Mouse (Mus musculus): ENCODE results near the gene Fgfr2. TPM values are rescaled to one million over a fixed set of nuclear protein-coding genes. Genes with fewer than 3 reads are reported as not detected.

Fgfr2 gene
- polyA plus RNA-seq, 1 experiment from 2014 or later: 86.9 TPM

- no peak for DNase-seq (ENCODE audit: low spot score)
- no peak overlapping the region for H3K27ac ChIP-seq (ENCODE audit: low read depth, low read length)
- H3K4me1 ChIP-seq (ENCODE audit: control insufficient read depth, insufficient read depth, low read length): no peaks in the 10 kb centered on the region
- ATAC-seq (ENCODE audit: insufficient read depth, low FRiP score, low TSS enrichment): no peak
- no peak overlapping the region for H3K4me2 ChIP-seq (ENCODE audit: low read depth)
- no peak overlapping the region for H3K9ac ChIP-seq (ENCODE audit: low read length)
- no peaks in the 10 kb centered on the region for H3K36me3 ChIP-seq (ENCODE audit: control insufficient read depth, insufficient read depth, low read length)
- H3K9me3 ChIP-seq (ENCODE audit: control insufficient read depth, low read length): no peaks in the 10 kb centered on the region
- H3K27me3 ChIP-seq (ENCODE audit: control insufficient read depth, insufficient read depth, low read length): no peaks in the 10 kb centered on the region
- WGBS: 84% methylated on average over 9 of the region's 9 CpGs
- no peak overlapping the region for H3K4me3 ChIP-seq (ENCODE audit: low read depth, low read length)
These were observed 914.1 kb downstream of the Fgfr2 start for GRCm38 (mm10) chr7:132208946-132209651.

- no peaks in the 10 kb centered on the region for H3K9me3 ChIP-seq (ENCODE audit: control insufficient read depth, low read length)
- DNase-seq (ENCODE audit: low spot score): no peak
- H3K4me2 ChIP-seq (ENCODE audit: low read depth): no peak overlapping the region
- H3K4me1 ChIP-seq (ENCODE audit: control insufficient read depth, insufficient read depth, low read length): no peaks in the 10 kb centered on the region
- H3K9ac ChIP-seq (ENCODE audit: low read length): no peak overlapping the region
- H3K4me3 ChIP-seq (ENCODE audit: low read depth, low read length): no peak overlapping the region
- H3K36me3 ChIP-seq (ENCODE audit: control insufficient read depth, insufficient read depth, low read length): no peaks in the 10 kb centered on the region
- no peaks in the 10 kb centered on the region for H3K27me3 ChIP-seq (ENCODE audit: control insufficient read depth, insufficient read depth, low read length)
- WGBS: 28% methylated on average over 1 of the region's 1 CpGs
- H3K27ac ChIP-seq (ENCODE audit: low read depth, low read length): no peak overlapping the region
- ATAC-seq (ENCODE audit: insufficient read depth, low FRiP score, low TSS enrichment): no peak
These were observed 919.0 kb downstream of the Fgfr2 start for GRCm38 (mm10) chr7:132204073-132204612.

- 47% methylated on average over 6 of the region's 6 CpGs for WGBS
- H3K4me2 ChIP-seq (ENCODE audit: low read depth): no peak overlapping the region
- H3K27ac ChIP-seq (ENCODE audit: low read depth, low read length): no peak overlapping the region
- DNase-seq (ENCODE audit: low spot score) (no peak), ATAC-seq (ENCODE audit: insufficient read depth, low FRiP score, low TSS enrichment) (no peak)
- no peaks in the 10 kb centered on the region for H3K36me3 ChIP-seq (ENCODE audit: control insufficient read depth, insufficient read depth, low read length)
- H3K9me3 ChIP-seq (ENCODE audit: control insufficient read depth, low read length): no peaks in the 10 kb centered on the region
- no peak overlapping the region for H3K4me3 ChIP-seq (ENCODE audit: low read depth, low read length)
- no peaks in the 10 kb centered on the region for H3K4me1 ChIP-seq (ENCODE audit: control insufficient read depth, insufficient read depth, low read length)
- no peaks in the 10 kb centered on the region for H3K27me3 ChIP-seq (ENCODE audit: control insufficient read depth, insufficient read depth, low read length)
- no peak overlapping the region for H3K9ac ChIP-seq (ENCODE audit: low read length)
These were observed 923.5 kb downstream of the Fgfr2 start for GRCm38 (mm10) chr7:132199686-132200085.

GRCm38 (mm10) chr7:132198806-132199205 is 924.3 kb downstream of the Fgfr2 start:
- Histone ChIP-seq H3K36me3 (ENCODE audit: control insufficient read depth, insufficient read depth, low read length) (no peaks in the 10 kb centered on the region), H3K27ac (ENCODE audit: low read depth, low read length) (no peak overlapping the region), H3K27me3 (ENCODE audit: control insufficient read depth, insufficient read depth, low read length) (no peaks in the 10 kb centered on the region), H3K4me3 (ENCODE audit: low read depth, low read length) (no peak overlapping the region), H3K9me3 (ENCODE audit: control insufficient read depth, low read length) (no peaks in the 10 kb centered on the region), H3K4me1 (ENCODE audit: control insufficient read depth, insufficient read depth, low read length) (no peaks in the 10 kb centered on the region), H3K9ac (ENCODE audit: low read length) (no peak overlapping the region), H3K4me2 (ENCODE audit: low read depth) (no peak overlapping the region)
- no peak for DNase-seq (ENCODE audit: low spot score)
- WGBS: 61% methylated on average over 1 of the region's 1 CpGs
- no peak for ATAC-seq (ENCODE audit: insufficient read depth, low FRiP score, low TSS enrichment)

GRCm38 (mm10) chr7:132197817-132198475 is 925.2 kb downstream of the Fgfr2 start:
- DNase-seq (ENCODE audit: low spot score): no peak
- H3K4me2 ChIP-seq (ENCODE audit: low read depth): no peak overlapping the region
- 38% methylated on average over 7 of the region's 7 CpGs for WGBS
- H3K9me3 ChIP-seq (ENCODE audit: control insufficient read depth, low read length): no peaks in the 10 kb centered on the region
- ATAC-seq (ENCODE audit: insufficient read depth, low FRiP score, low TSS enrichment): no peak
- H3K4me1 ChIP-seq (ENCODE audit: control insufficient read depth, insufficient read depth, low read length): no peaks in the 10 kb centered on the region
- no peak overlapping the region for H3K4me3 ChIP-seq (ENCODE audit: low read depth, low read length)
- no peak overlapping the region for H3K27ac ChIP-seq (ENCODE audit: low read depth, low read length)
- H3K27me3 ChIP-seq (ENCODE audit: control insufficient read depth, insufficient read depth, low read length): no peaks in the 10 kb centered on the region
- H3K36me3 ChIP-seq (ENCODE audit: control insufficient read depth, insufficient read depth, low read length): no peaks in the 10 kb centered on the region
- no peak overlapping the region for H3K9ac ChIP-seq (ENCODE audit: low read length)

GRCm38 (mm10) chr7:132196581-132196980 is 926.6 kb downstream of the Fgfr2 start:
- H3K4me3 ChIP-seq (ENCODE audit: low read depth, low read length): no peak overlapping the region
- H3K27ac ChIP-seq (ENCODE audit: low read depth, low read length): no peak overlapping the region
- ATAC-seq (ENCODE audit: insufficient read depth, low FRiP score, low TSS enrichment): no peak

GRCm38 (mm10) chr7:132193606-132194005 is 929.5 kb downstream of the Fgfr2 start:
- Histone ChIP-seq H3K9ac (ENCODE audit: low read length) (no peak overlapping the region), H3K36me3 (ENCODE audit: control insufficient read depth, insufficient read depth, low read length) (no peaks in the 10 kb centered on the region), H3K4me1 (ENCODE audit: control insufficient read depth, insufficient read depth, low read length) (no peaks in the 10 kb centered on the region), H3K4me3 (ENCODE audit: low read depth, low read length) (no peak overlapping the region), H3K27me3 (ENCODE audit: control insufficient read depth, insufficient read depth, low read length) (no peaks in the 10 kb centered on the region), H3K27ac (ENCODE audit: low read depth, low read length) (no peak overlapping the region), H3K4me2 (ENCODE audit: low read depth) (no peak overlapping the region), H3K9me3 (ENCODE audit: control insufficient read depth, low read length) (no peaks in the 10 kb centered on the region)
- WGBS: 93% methylated on average over 2 of the region's 2 CpGs
- DNase-seq (ENCODE audit: low spot score): no peak
- ATAC-seq (ENCODE audit: insufficient read depth, low FRiP score, low TSS enrichment): no peak

More at GRCm38 (mm10) chr7:132196581-132196980, 926.6 kb downstream of the Fgfr2 start:
- no peak for DNase-seq (ENCODE audit: low spot score)
- WGBS: 91% methylated on average over 1 of the region's 1 CpGs
- Histone ChIP-seq H3K4me2 (ENCODE audit: low read depth) (no peak overlapping the region), H3K9ac (ENCODE audit: low read length) (no peak overlapping the region), H3K36me3 (ENCODE audit: control insufficient read depth, insufficient read depth, low read length) (no peaks in the 10 kb centered on the region), H3K9me3 (ENCODE audit: control insufficient read depth, low read length) (no peaks in the 10 kb centered on the region), H3K4me1 (ENCODE audit: control insufficient read depth, insufficient read depth, low read length) (no peaks in the 10 kb centered on the region), H3K27me3 (ENCODE audit: control insufficient read depth, insufficient read depth, low read length) (no peaks in the 10 kb centered on the region)

- Histone ChIP-seq H3K4me3 (ENCODE audit: low read depth, low read length) (no peak overlapping the region), H3K27ac (ENCODE audit: low read depth, low read length) (no peak overlapping the region), H3K27me3 (ENCODE audit: control insufficient read depth, insufficient read depth, low read length) (no peaks in the 10 kb centered on the region), H3K4me2 (ENCODE audit: low read depth) (no peak overlapping the region), H3K9me3 (ENCODE audit: control insufficient read depth, low read length) (no peaks in the 10 kb centered on the region), H3K4me1 (ENCODE audit: control insufficient read depth, insufficient read depth, low read length) (no peaks in the 10 kb centered on the region), H3K9ac (ENCODE audit: low read length) (no peak overlapping the region), H3K36me3 (ENCODE audit: control insufficient read depth, insufficient read depth, low read length) (no peaks in the 10 kb centered on the region)
- DNase-seq (ENCODE audit: low spot score) (no peak), ATAC-seq (ENCODE audit: insufficient read depth, low FRiP score, low TSS enrichment) (no peak)
- 61% methylated on average over 3 of the region's 3 CpGs for WGBS
These were observed 935.7 kb downstream of the Fgfr2 start for GRCm38 (mm10) chr7:132187456-132187855.
